Mouse (Mus musculus) urinary bladder, postnatal 10 days (tissue): Measurements from ENCODE around the gene Tcf20.

ENCODE experiments used
- DNase-seq: peaks from one replicate; pipeline ENCODE4 v3.0.0; 2022; ENCODE audit warnings: low spot score

The Tcf20 gene

GRCm38 (mm10) chr15:82923531-82923930 is 64.1 kb downstream of the Tcf20 start:
- DNase-seq, result no peak

- no peak for DNase-seq
These were observed 64.9 kb downstream of the Tcf20 start for GRCm38 (mm10) chr15:82922755-82923154.

- peak; percentile 38 for DNase-seq
These were observed 65.6 kb downstream of the Tcf20 start for GRCm38 (mm10) chr15:82922052-82922451.

- DNase-seq, result no peak
These were observed 66.1 kb downstream of the Tcf20 start for GRCm38 (mm10) chr15:82921559-82921958.

GRCm38 (mm10) chr15:82920895-82921515 is 66.7 kb downstream of the Tcf20 start:
- DNase-seq, result no peak

GRCm38 (mm10) chr15:82917965-82918364 is 69.7 kb downstream of the Tcf20 start:
- no peak for DNase-seq

GRCm38 (mm10) chr15:82917207-82917844 is 70.3 kb downstream of the Tcf20 start:
- no peak for DNase-seq

- no peak for DNase-seq
These were observed 73.2 kb downstream of the Tcf20 start for GRCm38 (mm10) chr15:82914455-82914854.

GRCm38 (mm10) chr15:82911965-82912337 is 75.7 kb downstream of the Tcf20 start:
- no peak for DNase-seq

GRCm38 (mm10) chr15:82911001-82911964 is 76.4 kb downstream of the Tcf20 start:
- no peak for DNase-seq

- DNase-seq, result no peak
These were observed 77.1 kb downstream of the Tcf20 start for GRCm38 (mm10) chr15:82910596-82910995.

GRCm38 (mm10) chr15:82909791-82910190 is 77.9 kb downstream of the Tcf20 start:
- no peak for DNase-seq

GRCm38 (mm10) chr15:82908521-82908920 is 79.2 kb downstream of the Tcf20 start:
- no peak for DNase-seq

GRCm38 (mm10) chr15:82907306-82907705 is 80.4 kb downstream of the Tcf20 start:
- DNase-seq, result no peak

GRCm38 (mm10) chr15:82906574-82907061 is 81.1 kb downstream of the Tcf20 start:
- DNase-seq, result no peak

- no peak for DNase-seq
These were observed 82.0 kb downstream of the Tcf20 start for GRCm38 (mm10) chr15:82905431-82906395.

- no peak for DNase-seq
These were observed 83.1 kb downstream of the Tcf20 start for GRCm38 (mm10) chr15:82904526-82904925.

GRCm38 (mm10) chr15:82902521-82902920 is 85.2 kb downstream of the Tcf20 start:
- no peak for DNase-seq

GRCm38 (mm10) chr15:82901306-82901705 is 86.4 kb downstream of the Tcf20 start:
- DNase-seq, result no peak

GRCm38 (mm10) chr15:82900331-82900730 is 87.3 kb downstream of the Tcf20 start:
- DNase-seq, result no peak

- no peak for DNase-seq
These were observed 87.9 kb downstream of the Tcf20 start for GRCm38 (mm10) chr15:82899676-82900301.
